Mouse (Mus musculus): ENCODE measurements around the gene Hspb2.

Gene Hspb2

DNA sequence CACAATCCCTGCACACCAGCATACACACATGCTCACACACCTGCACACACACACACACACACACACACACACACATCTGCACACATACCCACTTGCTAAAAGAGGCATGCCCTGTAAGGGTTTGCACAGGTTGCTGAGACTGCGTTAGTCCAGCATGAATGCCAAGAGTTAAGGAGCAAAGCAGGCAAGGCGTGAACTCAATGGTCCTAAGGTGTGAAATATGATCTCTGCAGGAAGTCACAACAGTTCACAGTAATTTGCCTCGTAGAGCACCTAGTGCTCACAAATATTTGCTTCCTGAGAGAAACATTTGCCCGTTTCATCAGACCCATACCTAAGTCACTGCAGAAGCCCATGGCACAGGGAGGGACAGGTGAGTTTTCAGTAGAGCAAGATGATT is 38.0 kb downstream of the Hspb2 start:
- no peak for DNase-seq (ENCODE audit: low spot score in 2 of 2)

DNA sequence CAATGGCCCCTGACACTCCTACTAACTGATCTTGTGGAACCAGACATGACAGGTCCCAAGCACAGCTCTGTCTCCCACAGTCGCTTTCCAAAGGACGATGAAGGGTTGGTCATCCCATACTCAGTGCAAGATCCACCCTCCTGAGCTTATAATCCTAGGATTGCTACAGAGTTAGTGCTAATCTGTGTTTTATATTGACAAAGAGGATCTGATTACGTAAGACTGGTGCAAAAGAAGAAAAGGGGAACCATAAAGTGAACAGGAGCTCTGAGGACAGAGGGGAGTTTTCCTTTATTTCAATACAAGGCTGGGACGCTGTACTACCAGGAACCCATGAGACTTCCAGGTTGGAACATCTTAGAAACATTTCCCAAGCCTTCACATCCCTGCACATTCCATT is 40.8 kb downstream of the Hspb2 start:
- DNase-seq (ENCODE audit: low spot score in 2 of 2): no peak

DNA sequence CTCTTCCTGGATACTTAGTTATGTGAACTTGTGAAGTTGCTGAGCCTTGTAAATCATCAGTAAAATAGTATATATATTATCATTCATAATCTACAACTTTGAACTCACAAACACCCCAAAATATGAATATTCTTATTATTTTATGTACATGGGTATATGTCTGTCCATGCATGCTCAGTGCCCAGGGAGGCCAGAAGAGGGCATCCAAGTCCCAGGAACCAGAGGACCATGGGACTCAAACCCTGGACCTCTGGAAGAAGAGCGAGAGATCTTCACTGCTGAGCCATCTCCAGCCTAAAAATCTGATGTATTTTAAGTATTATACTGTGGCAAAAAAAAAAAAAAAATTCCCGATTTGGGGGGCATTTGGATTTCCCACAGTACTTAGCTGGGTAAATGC is 43.0 kb downstream of the Hspb2 start:
- peak in 1 of 2 experiments; percentile 59 for DNase-seq (ENCODE audit: low spot score in 2 of 2)

DNA sequence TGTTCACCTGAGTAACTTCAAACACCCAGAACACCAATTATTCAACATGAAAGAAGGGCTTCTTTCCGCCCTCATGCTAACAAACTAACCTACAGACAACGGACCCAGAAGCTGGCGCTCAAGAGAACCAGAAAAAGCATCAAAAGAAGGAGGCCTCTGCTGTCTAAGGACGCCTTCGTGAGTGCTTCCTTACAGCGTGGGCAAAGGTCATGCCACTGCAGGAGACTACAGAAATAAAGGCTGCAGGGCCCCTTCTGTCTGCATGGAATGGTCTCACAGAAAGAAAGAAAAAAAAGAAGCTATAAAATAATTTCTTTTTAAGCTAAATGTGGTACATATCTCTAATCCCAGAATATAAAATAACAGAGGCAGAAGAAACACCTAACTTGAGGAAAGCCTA is 47.2 kb downstream of the Hspb2 start:
- DNase-seq (ENCODE audit: low spot score in 2 of 2): no peak
